Mouse (Mus musculus): ENCODE data around the gene Fam227b.

Fam227b gene

GRCm38 (mm10) chr2:126006088-126006487, 145.7 kb downstream of the Fam227b start:
- ATAC-seq (ENCODE audit: low TSS enrichment): peak; percentile 94

DNA sequence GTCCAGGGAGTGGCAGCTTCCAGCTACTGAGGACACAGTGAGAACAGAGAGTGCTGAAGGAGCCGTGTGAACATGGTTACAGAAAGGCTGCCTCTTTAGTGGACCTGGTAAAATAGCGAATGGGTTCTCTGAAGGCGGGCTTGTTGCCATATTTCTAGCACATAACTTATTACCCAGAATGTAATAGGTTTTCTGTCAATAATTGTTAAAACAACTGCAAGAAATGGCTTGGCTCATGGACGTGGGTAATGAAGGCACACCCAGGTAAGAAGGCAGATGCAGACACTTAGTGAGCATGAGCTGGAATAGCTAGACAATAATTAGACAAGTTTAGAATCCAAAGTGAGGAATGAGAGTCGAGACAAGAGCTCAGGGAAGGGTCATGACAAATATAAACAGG, 149.5 kb downstream of the Fam227b start:
- no peak for ATAC-seq (ENCODE audit: low TSS enrichment)

DNA sequence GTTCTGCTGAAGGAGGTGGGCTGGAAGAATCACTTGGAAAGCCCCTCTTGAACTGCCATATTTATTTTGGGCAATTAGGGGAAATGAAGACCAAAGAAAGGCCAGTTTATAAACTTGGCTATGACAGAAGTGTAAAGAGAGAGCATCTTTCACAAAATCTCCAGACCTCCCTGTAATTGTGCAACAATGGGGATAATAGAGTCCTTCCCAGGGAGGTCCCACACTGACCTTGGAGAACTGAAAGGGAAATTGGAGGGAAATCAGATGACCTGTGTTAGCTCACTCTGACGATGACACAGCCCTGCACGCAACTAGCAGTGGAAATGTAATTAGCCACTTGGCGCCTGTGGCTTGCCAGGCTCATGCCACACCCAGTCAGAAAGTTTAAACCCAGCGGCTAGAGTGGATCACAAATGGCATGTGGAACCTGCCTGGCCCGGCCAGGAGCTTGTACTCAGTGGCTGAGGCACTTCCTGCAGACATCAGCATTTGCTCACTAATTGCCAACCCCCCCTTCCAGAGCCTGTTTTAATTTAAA, 175.9 kb downstream of the Fam227b start:
- ATAC-seq (ENCODE audit: low TSS enrichment): no peak

DNA sequence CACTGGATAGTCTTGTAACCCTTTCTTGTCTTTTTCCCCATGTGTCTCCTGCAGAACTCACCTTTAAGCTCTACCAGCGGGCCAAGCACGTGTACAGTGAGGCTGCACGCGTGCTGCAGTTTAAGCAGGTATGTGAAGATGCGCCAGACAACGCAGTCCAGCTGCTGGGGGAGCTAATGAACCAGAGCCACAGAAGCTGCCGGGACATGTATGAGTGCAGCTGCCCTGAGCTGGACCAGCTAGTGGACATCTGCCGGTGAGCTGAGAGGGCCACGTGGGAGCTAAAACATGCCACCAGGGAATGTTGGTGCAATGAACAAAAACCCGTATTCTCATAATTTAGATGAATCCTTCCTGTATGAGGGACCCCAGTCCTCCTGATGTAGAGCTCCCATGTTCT, 176.6 kb downstream of the Fam227b start:
- ATAC-seq (ENCODE audit: low TSS enrichment): no peak

DNA sequence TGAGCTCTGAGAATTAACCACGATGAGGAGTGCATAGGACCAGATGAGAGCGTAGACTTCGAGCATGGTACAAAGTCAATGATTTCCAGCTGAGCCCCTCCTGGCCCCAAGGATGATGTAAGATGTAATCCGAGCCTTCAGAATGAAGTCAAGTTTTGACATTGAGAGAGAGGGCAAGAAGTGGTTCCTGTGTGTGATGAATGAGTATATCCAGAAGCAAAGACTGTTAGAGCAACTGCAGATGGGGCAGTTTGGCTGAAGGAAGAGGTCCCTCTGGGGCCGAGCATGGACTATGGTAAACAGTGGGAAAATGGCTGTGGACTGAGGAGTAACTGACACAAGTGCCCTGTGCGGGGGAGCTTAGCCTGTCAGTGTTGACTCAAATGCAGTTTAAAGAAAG, 178.6 kb downstream of the Fam227b start:
- no peak for ATAC-seq (ENCODE audit: low TSS enrichment)

DNA sequence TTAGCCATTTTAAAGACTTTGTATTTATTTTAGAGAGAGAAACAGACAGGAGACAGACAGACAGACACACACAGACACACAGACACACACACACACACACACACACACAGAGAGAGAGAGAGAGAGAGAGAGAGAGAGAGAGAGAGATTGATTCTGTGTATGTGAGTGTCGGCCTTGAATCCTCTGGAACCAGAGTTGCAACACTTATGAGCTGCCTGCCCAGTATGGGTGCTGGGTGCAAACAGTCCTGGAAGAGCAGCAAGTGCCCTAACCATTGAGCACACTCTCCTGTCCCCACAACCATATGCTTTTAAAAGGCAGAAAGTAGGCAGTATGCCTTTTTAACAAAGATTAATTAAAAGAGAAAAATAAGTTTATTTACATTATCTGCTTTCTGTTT, 183.0 kb downstream of the Fam227b start:
- ATAC-seq (ENCODE audit: low TSS enrichment): no peak

GRCm38 (mm10) chr2:125948195-125948594, 203.6 kb downstream of the Fam227b start:
- peak; percentile 83 for ATAC-seq (ENCODE audit: low TSS enrichment)

GRCm38 (mm10) chr2:125943301-125943700, 208.5 kb downstream of the Fam227b start:
- ATAC-seq (ENCODE audit: low TSS enrichment): no peak

GRCm38 (mm10) chr2:125941111-125941785, 210.6 kb downstream of the Fam227b start:
- peak; percentile 96 for ATAC-seq (ENCODE audit: low TSS enrichment)

- no peak for ATAC-seq (ENCODE audit: low TSS enrichment)
Observed at GRCm38 (mm10) chr2:125938993-125939642, 212.7 kb downstream of the Fam227b start.

DNA sequence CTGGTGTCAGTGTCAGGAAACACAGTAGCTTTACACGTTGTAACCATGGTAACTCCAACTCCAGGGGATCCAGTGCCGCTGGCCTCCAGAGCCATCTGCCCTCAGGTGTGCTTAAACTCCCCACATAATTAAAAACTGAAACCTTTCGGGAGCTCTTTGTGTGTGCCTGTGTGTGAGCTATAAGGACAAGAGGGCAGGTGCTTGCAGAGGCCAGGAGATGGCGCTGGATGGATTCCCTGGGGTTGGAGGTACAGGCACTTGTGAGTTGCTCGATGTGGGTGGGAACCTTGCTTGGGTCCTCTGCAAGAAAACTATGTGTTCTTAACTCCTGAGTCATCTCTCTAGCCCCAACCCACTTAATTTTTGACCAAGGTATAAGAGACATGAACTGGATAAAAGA, 215.4 kb downstream of the Fam227b start:
- no peak for ATAC-seq (ENCODE audit: low TSS enrichment)

- ATAC-seq (ENCODE audit: low TSS enrichment): no peak
Observed at GRCm38 (mm10) chr2:125933977-125934376, 217.8 kb downstream of the Fam227b start.
